Mouse (Mus musculus) c-Kit-negative CD71-positive TER-119-positive erythroid progenitor cells, embryonic 14.5 days (primary cell): Measurements from ENCODE around the gene Tax1bp3.

Experiments
- DNase-seq: peaks from one replicate; pipeline ENCODE4 v3.0.0-alpha.2; 2013; ENCODE audit warnings: low read depth, low spot score

The Tax1bp3 gene

GRCm38 (mm10) chr11:73228881-73229280 lies 52.0 kb downstream of the Tax1bp3 start:
- no peak for DNase-seq

GRCm38 (mm10) chr11:73230081-73230480 lies 53.2 kb downstream of the Tax1bp3 start:
- DNase-seq: no peak

GRCm38 (mm10) chr11:73232513-73232912 lies 55.6 kb downstream of the Tax1bp3 start:
- no peak for DNase-seq
